Mouse (Mus musculus) left cerebral cortex, postnatal 14 days (tissue): ENCODE data around the gene Sft2d2. TPM values are rescaled to one million over a fixed set of nuclear protein-coding genes. Genes with fewer than 3 reads are reported as not detected.

Source experiments
- DNase-seq, 2 experiments: peaks; one replicate each; pipeline ENCODE4 v3.0.0; 2021 to 2022; ENCODE audit warnings: low spot score in 2 of 2, mixed read lengths in 1 of 2
- intact Hi-C: fragments of 180-260 bp; cut with DNase I; formaldehyde crosslinking; loops from one replicate; pipeline ENCODE4 v1.15.1; 2025
- total RNA-seq, 2 experiments: library from RNA; stranded (reverse); gene quantifications; 2 replicates each; pipeline ENCODE4 v1.2.3; 2021

Gene Sft2d2
- total RNA-seq, 2 experiments from 2014 or later: 8.1 to 9.5 TPM

DNA sequence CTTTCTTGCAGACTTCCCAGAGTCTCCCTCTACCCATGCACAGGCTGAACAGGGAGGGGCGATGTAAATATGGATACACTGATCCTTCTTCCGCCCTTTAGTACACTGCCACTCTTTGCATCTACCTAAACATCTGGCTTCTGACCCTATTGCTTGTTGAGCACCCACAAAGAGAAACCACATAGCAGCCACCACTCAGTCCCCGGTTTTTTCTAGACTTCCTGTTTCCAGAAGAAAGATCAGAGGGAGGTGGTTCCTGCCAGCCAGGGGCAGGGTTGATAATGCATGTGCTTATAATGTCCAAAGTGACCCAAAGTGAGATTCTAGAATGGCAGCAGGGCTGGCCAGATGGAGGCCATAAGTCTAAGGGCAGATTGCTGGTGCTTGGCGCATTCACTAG, 40.1 kb downstream of the Sft2d2 start:
- intact Hi-C loops: no loop called here
- DNase-seq: no peak

DNA sequence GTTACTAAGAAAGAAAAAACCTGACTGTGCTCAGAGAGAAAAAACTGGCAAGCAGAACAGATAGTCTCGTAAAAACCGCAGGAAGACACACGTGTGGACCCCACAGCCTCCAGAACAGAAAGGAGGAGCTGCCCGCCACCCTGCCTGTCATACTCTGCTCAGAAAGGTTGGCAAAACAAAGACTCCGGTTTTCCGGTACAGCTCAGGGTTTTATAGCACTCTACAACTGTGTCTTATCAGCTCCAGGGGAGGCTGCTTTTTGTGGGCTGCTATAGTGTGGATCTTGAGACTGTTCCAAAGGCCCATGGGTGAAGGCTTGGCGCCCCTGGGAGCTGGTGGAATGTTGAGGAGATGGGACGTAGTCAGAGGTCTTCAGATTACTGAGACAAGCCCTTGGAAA, 43.0 kb downstream of the Sft2d2 start:
- no peak for DNase-seq
- intact Hi-C loops: no loop called here

- intact Hi-C loops: no loop called here
- no peak for DNase-seq
Measured at GRCm38 (mm10) chr1:165142343-165142916, 51.8 kb downstream of the Sft2d2 start.

- intact Hi-C loops: no loop called here
Measured at GRCm38 (mm10) chr1:165140227-165140626, 54.0 kb downstream of the Sft2d2 start.

DNA sequence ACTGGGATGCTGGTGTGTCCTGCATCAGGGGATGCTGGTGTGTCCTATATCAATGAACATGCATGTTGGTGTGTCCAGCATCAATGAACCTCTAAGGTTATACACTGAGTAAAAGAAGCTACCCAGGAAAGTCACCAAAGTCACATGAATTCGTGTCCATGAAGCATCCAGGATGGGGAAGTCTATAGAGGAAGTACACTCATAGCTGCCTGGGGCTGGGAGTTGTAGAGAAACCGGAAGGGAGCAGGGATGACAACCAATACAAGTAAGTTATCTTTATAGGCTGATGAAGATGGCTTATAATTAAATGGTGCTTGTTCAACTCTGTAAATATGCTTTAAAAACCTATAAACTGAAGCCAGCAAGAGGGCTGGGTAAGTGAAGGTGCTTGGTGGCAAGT, 60.4 kb downstream of the Sft2d2 start:
- intact Hi-C loops: loop anchor here (5.0 kb wide), 1 partner anchor 682 kb away; no protein-coding TSS in a partner anchor
- no peak for DNase-seq

More at GRCm38 (mm10) chr1:165140227-165140626, 54.0 kb downstream of the Sft2d2 start:
- no peak for DNase-seq

GRCm38 (mm10) chr1:165133279-165133678, 61.0 kb downstream of the Sft2d2 start:
- no peak for DNase-seq
- intact Hi-C loops: loop anchor here (5.0 kb wide), 1 partner anchor 681 kb away; no protein-coding TSS in a partner anchor

DNA sequence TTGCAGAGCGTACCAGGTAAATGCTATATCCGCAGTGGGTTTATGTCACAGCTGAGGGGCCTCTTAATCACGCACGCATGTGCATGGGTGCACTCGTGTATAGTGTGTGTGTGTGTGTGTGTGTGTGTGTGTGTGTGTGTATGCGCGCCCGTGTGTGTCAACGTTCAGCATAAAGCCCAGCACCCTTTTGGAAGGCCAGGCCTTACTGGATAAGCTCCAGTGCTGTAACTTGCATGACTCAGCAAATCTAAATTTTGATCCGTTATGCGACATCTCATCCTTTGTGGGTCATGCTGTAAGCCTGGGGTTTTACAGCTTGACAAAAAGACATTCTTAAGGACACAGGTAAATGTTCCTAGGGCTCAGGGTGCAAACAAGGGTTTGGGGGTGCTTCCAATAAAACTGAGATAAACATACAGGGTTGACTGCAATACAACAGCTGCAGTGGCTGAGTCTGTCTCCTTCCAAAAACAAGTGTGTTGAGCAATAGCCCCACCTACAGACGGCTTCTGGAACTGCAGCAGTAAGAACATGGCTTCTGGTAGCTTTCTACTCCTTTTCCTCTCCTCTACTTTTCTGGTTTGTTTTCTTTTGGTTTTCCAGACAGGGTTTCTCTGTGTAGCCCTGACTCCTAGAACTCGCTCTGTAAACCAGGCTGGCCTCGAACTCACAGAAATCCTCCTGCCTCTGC, 61.9 kb downstream of the Sft2d2 start:
- DNase-seq: peak; percentile 89 to 92
- intact Hi-C loops: loop anchor here (5.0 kb wide), 1 partner anchor 680 kb away; no protein-coding TSS in a partner anchor

DNA sequence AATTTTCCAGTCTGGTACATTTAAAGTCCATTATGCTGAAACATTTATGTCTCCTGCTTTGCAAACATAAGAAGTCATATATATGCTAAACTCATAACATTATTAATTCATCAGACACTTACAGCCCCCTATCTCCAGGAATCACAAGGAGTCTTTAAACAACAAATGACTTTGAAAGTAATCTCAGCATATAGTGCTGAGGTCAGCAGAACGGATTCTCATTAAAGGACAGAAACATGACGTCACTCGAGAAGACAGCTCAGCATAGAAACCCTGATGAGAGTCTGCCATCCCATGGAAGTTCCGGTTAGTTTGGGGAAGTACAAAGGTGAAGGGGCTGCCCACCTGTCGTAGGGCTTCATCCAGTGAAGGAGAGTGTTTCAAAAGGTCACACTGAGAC, 64.7 kb downstream of the Sft2d2 start:
- intact Hi-C loops: no loop called here
- no peak for DNase-seq

Other genes starting within 250 kb of the Sft2d2 start
- not detected for gene Tbx19, start 33.7 kb downstream of the Sft2d2 start, total RNA-seq
- 10 to 100 TPM; 65.1 to 67.6 TPM for gene Tiprl, start 42.6 kb upstream of the Sft2d2 start, total RNA-seq
- 10 to 100 TPM in 1 of 2 experiments, 1 to 10 TPM in 1; 6.4 to 10.2 TPM for gene Gpr161, start 101.4 kb upstream of the Sft2d2 start, total RNA-seq